Mouse (Mus musculus) CD8-positive naive resting alpha-beta T cell, adult 57 days (primary cell): ENCODE results near the gene Itgav. TPM values are rescaled to one million over a fixed set of nuclear protein-coding genes. Genes with fewer than 3 reads are reported as not detected.

Experiments used
- total RNA-seq: library from RNA; stranded (reverse); gene quantifications from one replicate; pipeline ENCODE4 v1.2.4, GENCODE M21; 2023

Itgav gene
- total RNA-seq = 38.5 TPM

DNA sequence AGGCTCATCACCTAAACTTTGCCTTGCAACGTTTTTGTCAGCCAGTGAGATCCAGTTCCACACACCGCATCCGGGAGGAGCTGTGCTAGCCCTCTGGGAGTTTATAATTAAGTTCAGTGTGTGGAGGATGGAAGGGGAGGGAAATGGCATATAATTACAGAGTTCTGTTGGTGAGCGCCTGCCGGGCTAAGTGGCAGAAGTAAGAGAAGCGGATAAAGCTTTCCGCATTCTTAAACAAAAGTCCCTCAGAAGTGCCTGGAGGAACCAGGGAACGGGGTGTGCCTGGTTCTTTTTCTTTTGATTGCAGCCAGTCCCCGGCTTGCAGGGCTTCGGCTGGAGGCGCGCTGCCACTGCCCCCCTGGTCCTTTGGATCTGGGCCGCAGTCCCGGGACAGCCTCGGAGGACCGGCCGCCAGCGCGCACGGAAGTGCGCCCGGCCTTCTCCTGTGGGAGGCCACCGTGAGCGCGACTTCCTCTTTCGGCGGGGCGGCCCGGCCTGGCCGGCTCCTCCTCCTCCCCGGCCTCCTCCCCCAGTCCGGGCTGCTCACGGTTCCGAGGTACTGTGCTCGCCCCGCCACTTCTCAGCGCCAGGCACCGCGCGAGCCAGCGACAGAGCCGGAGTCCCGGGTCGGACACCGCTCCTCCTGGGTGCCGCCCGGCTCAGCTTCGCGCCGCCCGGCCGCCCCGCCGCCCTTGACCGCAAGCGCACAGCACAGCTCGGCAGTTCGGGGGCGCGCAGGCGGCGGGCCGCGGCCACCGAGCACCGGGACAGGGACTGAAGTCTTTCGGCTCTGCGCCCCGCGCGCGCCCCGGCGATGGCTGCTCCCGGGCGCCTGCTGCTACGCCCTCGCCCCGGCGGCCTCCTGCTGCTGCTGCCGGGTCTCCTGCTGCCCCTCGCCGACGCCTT is at the start of gene Itgav:
Itgav (plus strand) TSS at position 477 of the 906 bp plus-strand sequence.

DNA sequence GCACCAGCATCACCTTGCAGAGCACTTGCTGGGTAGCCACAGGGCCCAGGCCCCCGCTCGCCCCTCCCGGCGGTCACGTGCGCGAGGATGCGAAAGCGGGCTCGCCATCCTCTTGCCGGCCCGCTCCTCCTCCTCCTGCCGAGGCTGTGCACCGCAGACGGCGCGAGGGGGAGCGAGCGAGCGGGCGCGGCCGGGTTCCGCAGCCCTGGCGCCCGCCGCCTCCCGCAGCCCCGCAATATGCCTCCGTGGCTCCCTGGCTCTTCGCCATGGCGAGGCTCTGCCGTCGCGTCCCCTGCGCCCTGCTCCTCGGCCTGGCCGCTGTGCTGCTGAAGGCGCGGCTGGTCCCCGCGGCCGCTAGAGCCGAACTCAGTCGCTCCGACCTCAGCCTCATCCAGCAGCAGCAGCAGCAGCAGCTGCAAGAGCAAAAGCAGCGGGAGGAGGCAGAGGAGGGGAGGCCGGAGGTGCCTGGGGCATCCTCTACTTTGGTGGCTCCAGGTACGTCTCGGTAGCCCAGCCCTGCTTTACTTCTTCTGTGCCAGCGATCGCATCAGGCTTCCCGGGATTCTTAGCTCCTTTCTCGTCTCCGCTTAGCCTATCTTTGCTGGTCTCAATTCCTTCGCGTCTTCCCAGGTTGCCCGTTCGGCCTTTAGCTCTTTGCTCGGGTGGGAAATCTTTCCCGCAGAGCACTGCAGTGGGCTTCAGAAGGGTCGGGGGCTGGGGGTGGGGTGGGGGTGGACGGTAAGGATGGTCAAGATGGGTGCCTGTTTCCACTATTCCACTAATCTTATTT is 88.5 kb downstream of the Itgav start, which contains the start of gene Fam171b:
Fam171b (plus strand) TSS at position 154 of the 790 bp plus-strand sequence.

Other genes with a start within 250 kb of the Itgav start
- 108 TPM for gene Zc3h15, start 80.0 kb upstream of the Itgav start, total RNA-seq
- 0.12 TPM for gene Fam171b, start 88.2 kb downstream of the Itgav start, total RNA-seq
- not detected for gene Zswim2, start 216.8 kb downstream of the Itgav start, total RNA-seq
- 3.2 TPM for gene Gm13698, start 231.3 kb downstream of the Itgav start, total RNA-seq
- gene Gm13693, start 237.1 kb downstream of the Itgav start, total RNA-seq = 3.2 TPM
- gene Gm13695, start 242.9 kb downstream of the Itgav start, total RNA-seq = 3.2 TPM
- gene Gm13696, start 248.7 kb downstream of the Itgav start, total RNA-seq = 3.2 TPM